Mouse (Mus musculus) neural tube, embryonic 14.5 days (tissue): Measurements from ENCODE around the gene Atp8b4. TPM values are rescaled to one million over a fixed set of nuclear protein-coding genes. Genes with fewer than 3 reads are reported as not detected.
"Not testable (repeated sequence)": the region's sequence is repeated elsewhere in the genome, so short reads cannot be mapped to it uniquely, and the experiment has no call there.

Experiments
- ATAC-seq: fragments of 200-750 bp; cut with Nextera tagmentation; 2 replicates; pipeline ENCODE4 v1.8.0; 2017; ENCODE audit warnings: low read depth, mild to moderate bottlenecking, moderate TSS enrichment, moderate library complexity
- H3K27ac ChIP-seq: fragments of 300-500 bp; sonication (generic); 2 replicates; pipeline ENCODE4 v1.5.1; 2014; ENCODE audit warnings: low read depth, mild to moderate bottlenecking, control low read depth, low read length, moderate library complexity, mixed read lengths
- H3K27me3 ChIP-seq: fragments of 300-500 bp; sonication (generic); 2 replicates; pipeline ENCODE4 v1.6.1; 2014; ENCODE audit warnings: low read length; ENCODE audit not compliant: control insufficient read depth, insufficient read depth
- H3K36me3 ChIP-seq: fragments of 300-500 bp; sonication (generic); 2 replicates; pipeline ENCODE4 v1.6.1; 2014; ENCODE audit warnings: low read length, mixed read lengths; ENCODE audit not compliant: control insufficient read depth, insufficient read depth
- H3K4me1 ChIP-seq: fragments of 300-500 bp; sonication (generic); 2 replicates; pipeline ENCODE4 v1.6.1; 2014; ENCODE audit warnings: low read length; ENCODE audit not compliant: control insufficient read depth, insufficient read depth
- H3K4me2 ChIP-seq: fragments of 300-500 bp; sonication (generic); 2 replicates; pipeline ENCODE4 v1.6.1; 2014; ENCODE audit warnings: mild to moderate bottlenecking, low read depth, low read length, control low read depth
- H3K4me3 ChIP-seq: fragments of 300-500 bp; sonication (generic); 2 replicates; pipeline ENCODE4 v1.5.1; 2014; ENCODE audit warnings: low read depth, low read length, control low read depth, mixed read lengths
- H3K9ac ChIP-seq: fragments of 300-500 bp; sonication (generic); replicated peaks from 2 replicates; pipeline ENCODE4 v1.6.1; 2014; ENCODE audit warnings: low read depth, mild to moderate bottlenecking, control low read depth, low read length, mixed read lengths
- H3K9me3 ChIP-seq: fragments of 300-500 bp; sonication (generic); 2 replicates; pipeline ENCODE4 v1.6.1; 2016; ENCODE audit warnings: low read length; ENCODE audit not compliant: control insufficient read depth
- WGBS: fragments of 180-500 bp; shearing (Covaris S2); extraction: QIAGEN DNeasy Blood & Tissue Kit; methylation state at CpG from one replicate; pipeline ENCODE4 v1.1.7; 2014; 5-methylcytosine and 5-hydroxymethylcytosine counted together
- polyA plus RNA-seq: library from polyadenylated mRNA; unstranded; fragments of >200 nt; fragmentation: Nextera tagmentation; extraction: Ambion mirVana; gene quantifications from 2 replicates; pipeline ENCODE4 v1.2.1, GENCODE M21; 2014

Gene Atp8b4
- polyA plus RNA-seq, 1 experiment from 2014 or later, result 0.03 TPM

DNA sequence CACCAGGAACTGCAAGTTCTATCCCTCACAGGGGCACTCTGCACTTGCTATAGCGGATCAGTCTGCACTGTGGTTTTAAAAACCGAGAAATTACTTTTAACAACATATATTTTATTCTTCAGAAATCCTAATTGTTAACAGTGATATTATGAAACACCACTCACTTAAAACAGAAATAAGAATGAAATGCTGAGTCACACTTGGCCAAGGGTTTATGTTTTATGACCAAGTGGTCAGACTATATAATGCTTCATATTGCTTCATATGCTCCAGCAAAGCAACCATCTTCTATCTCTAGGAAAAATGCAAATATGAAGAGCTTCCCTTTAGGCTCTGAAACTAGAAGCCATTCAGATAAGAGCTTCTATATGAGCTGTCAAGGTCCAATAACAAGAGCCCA, 41.8 kb downstream of the Atp8b4 start:
- Histone ChIP-seq H3K4me3 (no peak overlapping the region), H3K27ac (no peak overlapping the region), H3K9me3 (no peaks in the 10 kb centered on the region), H3K4me2 (no peak overlapping the region), H3K9ac (no peak overlapping the region), H3K4me1 (no peaks in the 10 kb centered on the region), H3K27me3 (no peaks in the 10 kb centered on the region), H3K36me3 (no peaks in the 10 kb centered on the region)
- WGBS, result 98% methylated on average over 2 of the region's 2 CpGs
- no peak for ATAC-seq

DNA sequence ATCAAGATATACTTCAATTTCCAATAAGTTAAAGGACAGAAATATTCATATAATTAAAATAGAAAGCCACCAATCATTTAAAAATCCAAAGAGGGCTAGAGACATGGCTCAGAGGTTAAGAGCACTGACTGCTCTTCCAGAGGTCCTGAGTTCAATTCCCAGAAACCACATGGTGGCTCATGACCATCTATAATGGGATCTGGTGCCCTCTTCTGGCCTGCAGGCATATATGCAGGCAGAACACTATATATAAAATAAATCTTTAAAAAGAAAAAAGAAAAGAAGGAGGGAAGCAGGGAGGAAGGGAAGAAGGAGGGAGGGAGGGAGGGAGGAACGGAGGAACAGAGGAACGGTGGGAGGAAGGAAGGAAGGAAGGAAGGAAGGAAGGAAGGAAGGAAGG, 42.7 kb downstream of the Atp8b4 start:
- H3K9me3 ChIP-seq, H3K4me1 ChIP-seq, H3K27ac ChIP-seq, H3K4me2 ChIP-seq, H3K36me3 ChIP-seq, H3K9ac ChIP-seq, H3K27me3 ChIP-seq, ATAC-seq, H3K4me3 ChIP-seq: not testable (repeated sequence)
- 56% methylated on average over 2 of the region's 2 CpGs for WGBS

DNA sequence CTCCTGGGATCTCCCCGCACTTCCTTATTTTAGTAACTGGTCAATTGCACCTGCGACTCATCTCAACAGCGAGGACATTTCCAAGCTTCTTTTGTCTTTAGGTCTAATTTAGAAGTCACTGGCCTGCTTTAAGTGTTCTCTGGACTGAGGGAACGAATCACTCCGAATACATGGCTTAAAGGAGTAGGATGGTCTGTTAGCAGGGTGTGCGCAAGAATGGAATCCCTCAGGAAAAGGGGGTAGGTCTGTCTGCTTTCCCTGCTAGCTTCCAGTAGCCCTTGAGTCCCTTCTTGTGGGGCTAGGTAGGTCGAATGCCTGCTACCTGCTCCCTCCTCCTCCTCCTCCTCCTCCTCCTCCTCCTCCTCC, 49.6 kb downstream of the Atp8b4 start:
- Histone ChIP-seq H3K4me2 (no peak overlapping the region), H3K27ac (no peak overlapping the region), H3K9me3 (no peaks in the 10 kb centered on the region), H3K27me3 (no peaks in the 10 kb centered on the region), H3K4me1 (no peaks in the 10 kb centered on the region), H3K4me3 (no peak overlapping the region), H3K36me3 (no peaks in the 10 kb centered on the region), H3K9ac (no peak overlapping the region)
- 40% methylated on average over 6 of the region's 7 CpGs for WGBS
- no peak; the same call in 1 of the 2 replicates for ATAC-seq

DNA sequence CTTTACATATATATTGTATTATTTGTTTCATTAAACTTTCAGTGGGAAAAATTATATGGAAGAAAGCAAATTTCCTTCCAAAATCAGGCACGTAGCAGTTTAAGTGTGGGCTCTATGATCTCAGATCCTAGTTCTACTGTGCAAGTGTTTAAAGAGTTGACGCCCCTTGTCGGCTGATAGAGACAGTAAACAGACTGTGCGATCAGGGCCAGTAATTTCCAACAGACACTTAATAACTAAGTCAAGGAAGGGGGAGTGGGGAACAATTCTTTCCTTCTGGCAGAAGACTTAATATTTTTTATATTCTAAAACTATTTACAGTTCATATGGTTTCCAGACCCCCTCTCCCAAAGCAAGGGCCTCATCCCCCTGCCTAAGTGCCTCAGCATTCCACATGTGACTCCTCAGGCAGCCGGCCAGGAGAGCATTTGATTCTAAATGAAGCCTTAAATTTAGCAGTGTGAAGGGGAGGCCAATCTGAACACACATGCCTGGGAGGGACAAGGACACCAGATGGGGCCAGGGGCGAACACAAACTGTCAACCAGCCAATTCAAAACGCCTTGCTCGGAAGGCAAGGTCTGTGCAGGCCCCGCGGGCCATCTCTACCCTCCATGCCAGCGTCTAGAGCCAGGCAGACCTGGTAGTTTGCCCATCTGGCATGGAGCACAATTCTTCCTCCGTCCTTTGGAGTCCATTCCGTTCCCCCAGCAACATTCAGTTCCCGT, 50.1 kb downstream of the Atp8b4 start:
- WGBS, result 41% methylated on average over 14 of the region's 14 CpGs
- Histone ChIP-seq H3K9me3 (no peaks in the 10 kb centered on the region), H3K36me3 (no peaks in the 10 kb centered on the region)

DNA sequence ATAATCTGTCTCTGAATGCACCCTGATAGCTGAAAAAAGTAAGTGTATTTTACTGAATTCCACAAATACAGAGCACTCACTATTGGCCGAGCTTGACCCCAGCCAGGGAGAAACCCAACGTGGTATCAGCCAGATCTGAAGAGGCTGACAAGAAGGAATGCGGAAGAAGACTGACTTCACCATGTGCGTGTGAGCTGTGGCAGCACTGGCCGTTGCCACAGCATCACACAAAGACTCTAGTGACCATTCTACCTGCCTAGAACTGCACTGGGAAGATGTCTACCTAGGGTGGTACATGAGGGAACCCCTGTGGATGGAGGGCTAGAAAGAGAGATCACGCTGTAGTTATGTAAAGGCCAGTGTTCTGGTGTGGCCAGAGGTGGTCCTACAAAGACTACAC, 55.4 kb downstream of the Atp8b4 start:
- Histone ChIP-seq H3K4me1 (no peaks in the 10 kb centered on the region), H3K4me3 (no peak overlapping the region), H3K27me3 (no peaks in the 10 kb centered on the region), H3K9me3 (no peaks in the 10 kb centered on the region), H3K27ac (no peak overlapping the region), H3K36me3 (no peaks in the 10 kb centered on the region), H3K4me2 (no peak overlapping the region), H3K9ac (no peak overlapping the region)
- ATAC-seq, result no peak
- WGBS, result 87% methylated on average over 6 of the region's 6 CpGs

More for the DNA sequence above, 50.1 kb downstream of the Atp8b4 start:
- no peaks in the 10 kb centered on the region for H3K4me1 ChIP-seq
- no peak overlapping the region for H3K4me3 ChIP-seq
- H3K27ac ChIP-seq, result no peak overlapping the region
- H3K9ac ChIP-seq, result no peak overlapping the region
- H3K27me3 ChIP-seq, result no peaks in the 10 kb centered on the region
- peak; percentile 94 for ATAC-seq
- no peak overlapping the region for H3K4me2 ChIP-seq

DNA sequence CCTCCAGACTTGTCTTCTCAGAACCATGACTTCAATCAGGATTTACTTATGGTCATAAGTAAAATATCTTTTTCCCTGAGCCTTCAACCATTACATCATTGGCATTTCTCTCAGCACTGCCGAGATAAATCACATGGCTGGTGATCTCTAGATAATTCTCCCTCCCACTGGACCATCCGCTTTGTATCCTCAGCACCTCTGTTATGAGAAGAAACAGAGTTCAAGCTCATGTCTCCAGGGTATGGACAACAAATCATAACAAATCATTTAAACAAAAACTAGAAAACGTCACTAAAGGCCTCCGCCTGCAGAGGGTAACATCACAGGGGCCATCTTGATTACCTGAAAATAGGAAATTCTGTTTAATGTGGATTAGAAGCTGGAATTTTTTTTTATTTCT, 58.9 kb downstream of the Atp8b4 start:
- no peaks in the 10 kb centered on the region for H3K36me3 ChIP-seq
- H3K9me3 ChIP-seq, result no peaks in the 10 kb centered on the region
- H3K4me1 ChIP-seq, result no peaks in the 10 kb centered on the region
- no peaks in the 10 kb centered on the region for H3K27me3 ChIP-seq
- no peak overlapping the region for H3K27ac ChIP-seq
- H3K9ac ChIP-seq, result no peak overlapping the region
- H3K4me2 ChIP-seq, result no peak overlapping the region
- 64% methylated on average over 4 of the region's 4 CpGs for WGBS
- no peak overlapping the region for H3K4me3 ChIP-seq
- ATAC-seq, result no peak

DNA sequence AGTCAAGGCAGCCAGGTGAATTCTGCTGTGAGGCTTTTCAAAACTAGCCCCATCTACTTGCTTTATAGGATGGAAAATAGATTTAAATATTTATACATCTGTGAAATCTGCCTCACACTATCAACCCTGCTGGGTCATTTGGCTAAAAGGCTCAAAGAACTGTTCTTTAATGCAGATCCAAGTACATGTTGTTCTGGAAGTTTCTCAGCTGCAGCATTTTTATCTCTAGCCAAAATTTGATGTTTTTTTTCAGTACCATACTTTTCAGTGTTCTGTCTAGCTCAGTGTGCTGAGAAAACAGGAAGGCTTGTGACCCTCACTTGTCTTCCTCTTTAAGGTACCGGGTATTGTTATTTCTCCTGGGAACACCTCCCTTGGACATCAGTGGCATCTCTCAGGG, 65.8 kb downstream of the Atp8b4 start:
- no peak overlapping the region for H3K9ac ChIP-seq
- no peak for ATAC-seq
- H3K27me3 ChIP-seq, result no peaks in the 10 kb centered on the region
- no peaks in the 10 kb centered on the region for H3K9me3 ChIP-seq
- H3K4me3 ChIP-seq, result no peak overlapping the region
- 88% methylated on average over 1 of the region's 1 CpGs for WGBS
- H3K36me3 ChIP-seq, result no peaks in the 10 kb centered on the region
- no peak overlapping the region for H3K27ac ChIP-seq
- H3K4me1 ChIP-seq, result no peaks in the 10 kb centered on the region
- H3K4me2 ChIP-seq, result no peak overlapping the region

DNA sequence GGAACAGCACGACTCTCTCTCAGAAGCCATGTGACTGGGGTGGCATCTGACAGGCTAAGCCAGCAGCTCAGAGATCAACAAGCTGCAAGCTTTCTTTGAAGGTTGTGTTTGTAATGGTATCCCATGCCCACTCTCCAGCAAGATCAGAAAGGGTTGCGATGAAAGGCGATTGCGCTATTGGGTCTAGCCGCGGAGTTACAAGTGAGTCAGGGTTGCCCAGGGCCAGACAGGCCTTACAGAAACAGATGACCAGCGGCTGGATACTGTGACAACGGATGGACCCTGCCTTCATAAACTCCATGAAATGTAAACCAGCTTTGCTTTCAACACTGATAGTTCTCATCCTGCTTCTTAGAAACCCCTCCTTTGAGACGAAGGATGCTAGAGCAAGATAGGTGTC, 66.2 kb downstream of the Atp8b4 start:
- Histone ChIP-seq H3K27me3 (no peaks in the 10 kb centered on the region), H3K4me3 (no peak overlapping the region), H3K27ac (no peak overlapping the region), H3K4me1 (no peaks in the 10 kb centered on the region), H3K4me2 (no peak overlapping the region), H3K36me3 (no peaks in the 10 kb centered on the region), H3K9ac (no peak overlapping the region), H3K9me3 (no peaks in the 10 kb centered on the region)
- 95% methylated on average over 9 of the region's 9 CpGs for WGBS
- ATAC-seq, result no peak

DNA sequence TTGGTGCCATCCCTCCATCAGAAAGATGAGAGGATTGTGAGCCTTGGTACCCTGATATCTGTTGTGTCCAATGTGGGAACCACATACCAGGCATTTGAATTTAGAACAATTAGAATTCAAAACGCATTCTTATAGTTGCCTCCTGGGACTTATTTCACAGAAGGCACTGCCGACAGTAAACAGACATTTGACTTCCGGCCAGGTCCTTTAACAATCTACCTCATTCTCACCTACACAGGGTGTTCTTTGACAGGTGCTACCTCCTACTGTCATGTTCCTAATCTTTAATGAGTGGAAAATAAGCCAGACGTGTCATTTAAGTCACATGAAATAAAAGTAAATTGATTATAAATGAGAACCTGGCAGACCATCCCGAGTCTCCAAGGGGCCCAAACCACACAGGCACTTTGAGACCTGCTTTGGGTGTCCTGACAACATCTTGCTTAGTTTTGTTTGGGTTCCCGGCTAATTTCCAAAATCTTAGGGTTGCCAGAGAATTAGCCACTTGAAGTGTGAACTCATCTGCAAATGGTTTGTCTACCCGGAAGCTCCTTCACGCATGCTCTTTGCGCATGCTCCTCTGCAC, 67.9 kb downstream of the Atp8b4 start:
- 73% methylated on average over 9 of the region's 9 CpGs for WGBS
- no peaks in the 10 kb centered on the region for H3K9me3 ChIP-seq
- H3K27ac ChIP-seq, result no peak overlapping the region
- H3K27me3 ChIP-seq, result no peaks in the 10 kb centered on the region
- H3K36me3 ChIP-seq, result no peaks in the 10 kb centered on the region
- no peak for ATAC-seq
- no peak overlapping the region for H3K4me2 ChIP-seq
- H3K4me1 ChIP-seq, result no peaks in the 10 kb centered on the region
- no peak overlapping the region for H3K4me3 ChIP-seq
- H3K9ac ChIP-seq, result no peak overlapping the region
